Mouse (Mus musculus): ENCODE data around the gene Ceacam13. TPM values are rescaled to one million over a fixed set of nuclear protein-coding genes. Genes with fewer than 3 reads are reported as not detected.

Gene Ceacam13
- polyA plus RNA-seq (2012): not detected in 2 replicates

GRCm38 (mm10) chr7:18009589-18009988 is at the start of gene Ceacam13:
Gene Ceacam13 (plus strand): TSS chr7:18009889.

GRCm38 (mm10) chr7:17971824-17972223 is 37.9 kb upstream of the Ceacam13 start, which contains the start of gene Ceacam11:
Gene Ceacam11 (plus strand): TSS chr7:17972124.

GRCm38 (mm10) chr7:18065629-18066028 is 55.9 kb downstream of the Ceacam13 start, which contains the start of gene Ceacam12:
Gene Ceacam12 (plus strand): TSS chr7:18065929.

Other genes with a start within 250 kb of the Ceacam13 start
- not detected in 2 replicates for gene Ceacam14, start 197.3 kb upstream of the Ceacam13 start, polyA plus RNA-seq (2012)
- not detected in 2 replicates for gene Gm5155, start 138.1 kb upstream of the Ceacam13 start, polyA plus RNA-seq (2012)
- not detected in 2 replicates for gene Ceacam11, start 37.8 kb upstream of the Ceacam13 start, polyA plus RNA-seq (2012)
- gene Ceacam12, start 56.0 kb downstream of the Ceacam13 start, polyA plus RNA-seq (2012): not detected in 2 replicates
- not detected in 2 replicates for gene Igfl3, start 166.6 kb downstream of the Ceacam13 start, polyA plus RNA-seq (2012)
- not detected in 2 replicates for gene Mill1, start 235.5 kb downstream of the Ceacam13 start, polyA plus RNA-seq (2012)